Mouse (Mus musculus): ENCODE measurements around the gene Asic4. TPM values are rescaled to one million over a fixed set of nuclear protein-coding genes. Genes with fewer than 3 reads are reported as not detected.

Gene Asic4
- not detected in 2 replicates for polyA plus RNA-seq (2012; ENCODE audit: insufficient read depth, insufficient read length, low replicate concordance, missing spikeins)

DNA sequence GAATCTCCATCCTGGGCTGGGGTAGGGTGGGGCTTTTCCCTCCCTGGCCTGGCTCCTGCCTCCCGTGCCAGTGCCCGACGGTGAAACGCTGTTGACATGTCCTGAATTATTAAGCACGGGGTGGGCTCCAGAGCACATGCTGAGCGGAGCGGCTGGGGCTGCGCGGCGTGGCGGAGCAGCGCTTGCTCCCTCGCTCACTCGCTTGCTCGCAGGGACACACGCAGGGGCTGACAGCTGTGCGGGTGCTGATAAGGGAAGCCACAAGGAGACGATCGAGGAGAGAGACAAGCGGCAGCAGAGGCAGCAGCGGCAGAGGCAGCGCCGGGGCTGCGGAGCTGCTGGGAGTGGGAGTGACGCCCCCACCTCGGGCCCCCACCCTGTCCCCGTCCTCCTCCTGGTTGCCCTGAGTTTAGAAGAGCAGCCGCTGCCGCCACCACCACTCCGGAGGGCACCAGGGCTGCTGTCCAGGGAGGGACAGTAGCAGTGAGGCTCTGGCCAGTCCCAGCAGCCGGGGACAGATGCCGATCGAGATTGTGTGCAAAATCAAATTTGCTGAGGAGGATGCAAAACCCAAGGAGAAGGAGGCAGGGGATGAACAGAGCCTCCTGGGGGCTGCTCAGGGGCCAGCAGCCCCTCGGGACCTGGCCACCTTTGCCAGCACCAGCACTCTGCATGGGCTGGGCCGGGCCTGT is at the start of gene Asic4:
TSS of gene Asic4 (plus strand) at position 123 of the 692 bp plus-strand sequence.
- no peak for TF ChIP-seq POLR2A (IDR thresholded peaks at IDR 0.05; ENCODE audit: insufficient read depth, low read depth, low read length)
- TF ChIP-seq CTCF (IDR thresholded peaks at IDR 0.05; ENCODE audit: insufficient read depth, low read depth, low read length) = no peak
- Histone ChIP-seq H3K27ac (ENCODE audit: insufficient read depth, low read depth, low read length) (no peak within 1 kb of the TSS; the same call in 1 of the 2 replicates), H3K4me3 (ENCODE audit: insufficient read depth, low read depth, low read length) (peak within 1 kb of the TSS; percentile 36), H3K4me1 (ENCODE audit: control insufficient read depth, insufficient read depth, low read length) (peaks cover 84% of the 10 kb centered on the region)
- whole genome bisulfite sequencing = 6% methylated on average over 35 of the region's 35 CpGs

DNA sequence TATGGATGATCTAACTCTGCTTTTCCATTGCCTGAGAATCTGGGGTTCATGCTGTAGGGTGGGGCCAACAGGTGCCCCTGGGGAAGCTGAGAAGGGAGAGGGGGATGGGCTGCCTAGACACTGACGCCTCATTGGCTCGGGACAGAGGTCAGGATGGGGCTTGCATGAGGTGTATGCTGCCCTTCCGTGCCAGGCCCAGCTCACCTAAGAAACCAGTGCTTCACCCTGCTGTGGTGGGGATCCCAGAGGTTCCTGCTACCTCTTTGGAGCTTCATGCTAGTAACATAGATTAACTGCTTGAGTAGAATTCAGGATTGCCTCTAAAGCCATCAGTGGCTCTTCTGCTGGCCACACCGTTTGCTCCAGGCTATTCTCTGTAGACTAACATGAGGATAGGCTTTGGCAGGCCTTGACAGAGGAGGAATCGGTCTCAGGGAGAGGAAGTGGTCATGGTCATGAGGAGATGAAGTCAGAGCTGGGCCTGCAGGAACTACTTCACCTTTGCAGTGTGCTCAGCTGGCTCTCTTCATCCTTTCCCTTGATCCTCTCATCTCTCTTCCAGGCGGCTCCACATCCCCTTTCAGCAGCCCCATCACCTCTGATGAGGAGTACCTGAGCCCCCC is 49.6 kb upstream of the Asic4 start:
- no peak overlapping the region for H3K27ac ChIP-seq (ENCODE audit: insufficient read depth, low read depth, low read length)
- H3K4me3 ChIP-seq (ENCODE audit: insufficient read depth, low read depth, low read length) = no peak overlapping the region
- WGBS = 61% methylated on average over 6 of the region's 6 CpGs
- TF ChIP-seq POLR2A (IDR thresholded peaks at IDR 0.05; ENCODE audit: insufficient read depth, low read depth, low read length) = no peak
- no peak for TF ChIP-seq CTCF (IDR thresholded peaks at IDR 0.05; ENCODE audit: insufficient read depth, low read depth, low read length)
- peaks cover 20% of the 10 kb centered on the region for H3K4me1 ChIP-seq (ENCODE audit: control insufficient read depth, insufficient read depth, low read length)

- TF ChIP-seq CTCF (IDR thresholded peaks at IDR 0.05; ENCODE audit: insufficient read depth, low read depth, low read length) = no peak
- TF ChIP-seq POLR2A (IDR thresholded peaks at IDR 0.05; ENCODE audit: insufficient read depth, low read depth, low read length) = no peak
- Histone ChIP-seq H3K4me1 (ENCODE audit: control insufficient read depth, insufficient read depth, low read length) (peaks cover 4% of the 10 kb centered on the region; the same call in 1 of the 2 replicates), H3K4me3 (ENCODE audit: insufficient read depth, low read depth, low read length) (no peak overlapping the region), H3K27ac (ENCODE audit: insufficient read depth, low read depth, low read length) (no peak overlapping the region)
- WGBS = 67% methylated on average over 3 of the region's 3 CpGs
These were observed 44.7 kb upstream of the Asic4 start for GRCm38 (mm10) chr1:75405547-75405946.

GRCm38 (mm10) chr1:75406173-75406572 is 44.1 kb upstream of the Asic4 start:
- Histone ChIP-seq H3K4me3 (ENCODE audit: insufficient read depth, low read depth, low read length) (no peak overlapping the region), H3K4me1 (ENCODE audit: control insufficient read depth, insufficient read depth, low read length) (0 out of 2 replicates have a peak, but pooled peaks cover 3% of the 10 kb centered on the region), H3K27ac (ENCODE audit: insufficient read depth, low read depth, low read length) (no peak overlapping the region)
- WGBS = 93% methylated on average over 15 of the region's 15 CpGs
- TF ChIP-seq CTCF (IDR thresholded peaks at IDR 0.05; ENCODE audit: insufficient read depth, low read depth, low read length) (no peak), POLR2A (IDR thresholded peaks at IDR 0.05; ENCODE audit: insufficient read depth, low read depth, low read length) (no peak)

GRCm38 (mm10) chr1:75407056-75407455 is 43.2 kb upstream of the Asic4 start:
- 92% methylated on average over 9 of the region's 9 CpGs for WGBS
- H3K27ac ChIP-seq (ENCODE audit: insufficient read depth, low read depth, low read length) = no peak overlapping the region

DNA sequence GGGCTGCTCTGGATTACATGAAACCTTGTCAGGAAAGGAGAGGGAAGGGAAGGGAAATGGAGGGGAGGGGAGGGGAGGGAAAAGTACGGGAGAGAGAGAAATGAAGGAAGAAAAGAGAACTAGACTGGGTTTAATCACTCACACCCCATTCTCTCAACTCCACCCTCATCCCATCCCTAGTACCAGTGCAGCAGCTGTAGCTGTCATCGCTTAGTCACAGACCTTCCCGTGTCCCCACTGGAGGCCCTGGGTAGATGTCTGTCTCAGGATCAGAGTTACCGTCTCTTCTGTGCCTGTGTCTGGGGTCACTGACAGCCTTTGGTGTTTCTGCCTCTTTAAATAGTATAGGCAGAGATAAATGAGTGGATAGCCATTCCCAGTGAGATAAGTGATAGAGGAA is 42.0 kb upstream of the Asic4 start:
- 0 out of 2 replicates have a peak, but pooled peaks cover 3% of the 10 kb centered on the region for H3K4me1 ChIP-seq (ENCODE audit: control insufficient read depth, insufficient read depth, low read length)
- WGBS = 54% methylated on average over 4 of the region's 4 CpGs
- no peak for TF ChIP-seq CTCF (IDR thresholded peaks at IDR 0.05; ENCODE audit: insufficient read depth, low read depth, low read length)
- TF ChIP-seq POLR2A (IDR thresholded peaks at IDR 0.05; ENCODE audit: insufficient read depth, low read depth, low read length) = no peak
- H3K4me3 ChIP-seq (ENCODE audit: insufficient read depth, low read depth, low read length) = no peak overlapping the region
- no peak overlapping the region for H3K27ac ChIP-seq (ENCODE audit: insufficient read depth, low read depth, low read length)

More at GRCm38 (mm10) chr1:75407056-75407455, 43.2 kb upstream of the Asic4 start:
- Histone ChIP-seq H3K4me3 (ENCODE audit: insufficient read depth, low read depth, low read length) (no peak overlapping the region), H3K4me1 (ENCODE audit: control insufficient read depth, insufficient read depth, low read length) (0 out of 2 replicates have a peak, but pooled peaks cover 3% of the 10 kb centered on the region)
- TF ChIP-seq CTCF (IDR thresholded peaks at IDR 0.05; ENCODE audit: insufficient read depth, low read depth, low read length) (no peak), POLR2A (IDR thresholded peaks at IDR 0.05; ENCODE audit: insufficient read depth, low read depth, low read length) (no peak)

- H3K4me3 ChIP-seq (ENCODE audit: insufficient read depth, low read depth, low read length) = no peak overlapping the region
- H3K27ac ChIP-seq (ENCODE audit: insufficient read depth, low read depth, low read length) = no peak overlapping the region
- no peak for TF ChIP-seq CTCF (IDR thresholded peaks at IDR 0.05; ENCODE audit: insufficient read depth, low read depth, low read length)
- no peak for TF ChIP-seq POLR2A (IDR thresholded peaks at IDR 0.05; ENCODE audit: insufficient read depth, low read depth, low read length)
- H3K4me1 ChIP-seq (ENCODE audit: control insufficient read depth, insufficient read depth, low read length) = 0 out of 2 replicates have a peak, but pooled peaks cover 3% of the 10 kb centered on the region
- WGBS = 89% methylated on average over 7 of the region's 7 CpGs
These were observed 40.3 kb upstream of the Asic4 start for GRCm38 (mm10) chr1:75409950-75410349.

GRCm38 (mm10) chr1:75412196-75412595 is 38.0 kb upstream of the Asic4 start:
- 94% methylated on average over 3 of the region's 3 CpGs for WGBS
- H3K4me1 ChIP-seq (ENCODE audit: control insufficient read depth, insufficient read depth, low read length) = 0 out of 2 replicates have a peak, but pooled peaks cover under 1% of the 10 kb centered on the region
- no peak for TF ChIP-seq POLR2A (IDR thresholded peaks at IDR 0.05; ENCODE audit: insufficient read depth, low read depth, low read length)
- TF ChIP-seq CTCF (IDR thresholded peaks at IDR 0.05; ENCODE audit: insufficient read depth, low read depth, low read length) = no peak
- H3K27ac ChIP-seq (ENCODE audit: insufficient read depth, low read depth, low read length) = no peak overlapping the region
- no peak overlapping the region for H3K4me3 ChIP-seq (ENCODE audit: insufficient read depth, low read depth, low read length)

DNA sequence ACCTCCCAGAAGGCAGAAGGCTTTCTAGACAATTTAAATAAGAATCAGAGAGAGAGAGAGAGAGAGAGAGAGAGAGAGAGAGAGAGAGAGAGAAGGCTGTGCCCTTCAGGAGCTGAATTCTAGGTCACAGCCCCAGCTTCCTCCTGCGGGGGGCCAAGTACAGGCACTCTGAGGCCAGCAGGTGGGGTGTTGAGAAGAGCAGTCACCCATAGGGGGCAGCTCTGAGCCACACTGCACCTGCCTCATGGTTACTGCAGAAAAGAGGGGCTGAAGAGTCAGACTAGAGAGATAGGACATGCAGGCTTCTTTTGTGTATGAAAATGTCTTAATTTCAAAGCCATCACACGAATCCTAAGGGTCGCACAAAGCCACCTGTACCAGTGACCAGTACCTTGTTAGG is 36.5 kb upstream of the Asic4 start:
- H3K4me1 ChIP-seq (ENCODE audit: control insufficient read depth, insufficient read depth, low read length) = no peaks in the 10 kb centered on the region
- 77% methylated on average over 3 of the region's 3 CpGs for WGBS
- H3K4me3 ChIP-seq (ENCODE audit: insufficient read depth, low read depth, low read length) = no peak overlapping the region
- no peak overlapping the region for H3K27ac ChIP-seq (ENCODE audit: insufficient read depth, low read depth, low read length)
- no peak for TF ChIP-seq POLR2A (IDR thresholded peaks at IDR 0.05; ENCODE audit: insufficient read depth, low read depth, low read length)
- TF ChIP-seq CTCF (IDR thresholded peaks at IDR 0.05; ENCODE audit: insufficient read depth, low read depth, low read length) = peak; percentile 45; the same call in 1 of the 2 replicates
